14 mouse cellular contexts compared by ENCODE assay signal in genomic region chr17:13920771-13921170, GRCm38 (mm10). TPM values are rescaled to one million over a fixed set of nuclear protein-coding genes. Genes with fewer than 3 reads are reported as not detected.
A peak's percentile ranks its signal among the peaks of the same experiment; 100 is the strongest.
DNase-seq lines count a peak whose midpoint lies in the region; ATAC-seq and TF ChIP-seq lines count a peak whose summit lies in the region.
"Had no signal": no experiment of that assay in that cellular context is flagged by ENCODE, and none has a peak within 500 bp of the region (broad histone marks: within the 10 kb centered on the region; RNA-seq: fewer than 3 reads in every experiment).

No protein-coding gene starts in this region.

- TF ChIP-seq CTCF in kidney, postnatal 0 days (IDR thresholded peaks at IDR 0.05; ENCODE audit: low read depth): no peak
- no peak for TF ChIP-seq CTCF in left cerebral cortex, adult 2 months (IDR thresholded peaks at IDR 0.05)

- peak; percentile 32 to 33 for DNase-seq in lung, adult 18-20 months
- no peak for DNase-seq in lung, postnatal 4 days
- peak; percentile 43 for DNase-seq in embryo, embryonic 11 days
- DNase-seq in kidney, postnatal 0 days (ENCODE audit: low spot score): peak; percentile 19
- peak; percentile 56 for DNase-seq in yolk sac, embryonic 10.5 days (ENCODE audit: low spot score)
- no peak for DNase-seq in left cerebral cortex, adult 2 months (ENCODE audit: extremely low spot score in 1 of 2, low spot score in 2 of 2)
- DNase-seq: forebrain, postnatal 0 days; spleen, adult 18-20 months had no signal

- no peaks in the 10 kb centered on the region; the same call in 1 of the 2 replicates for H3K4me1 ChIP-seq in kidney, postnatal 0 days (replicated peaks; ENCODE audit: insufficient read depth, low read length)
- H3K4me1 ChIP-seq in midbrain, embryonic 13.5 days (replicated peaks): no peaks in the 10 kb centered on the region

- no peaks in the 10 kb centered on the region for H3K36me3 ChIP-seq in kidney, postnatal 0 days (ENCODE audit: insufficient read depth, low read length)
- H3K36me3 ChIP-seq in midbrain, embryonic 13.5 days: no peaks in the 10 kb centered on the region
- H3K36me3 ChIP-seq: hindbrain, embryonic 13.5 days had no signal

- H3K27me3 ChIP-seq in kidney, postnatal 0 days (ENCODE audit: insufficient read depth, low read length): no peaks in the 10 kb centered on the region
- H3K27me3 ChIP-seq in midbrain, embryonic 13.5 days: no peaks in the 10 kb centered on the region
- H3K27me3 ChIP-seq: hindbrain, embryonic 13.5 days had no signal

- no peak overlapping the region for H3K4me3 ChIP-seq in kidney, postnatal 0 days (replicated peaks; ENCODE audit: low read depth, low read length)
- H3K4me3 ChIP-seq in midbrain, embryonic 13.5 days (replicated peaks): no peak overlapping the region
- H3K4me3 ChIP-seq in left cerebral cortex, adult 2 months: no peak overlapping the region
- H3K4me3 ChIP-seq: hindbrain, embryonic 13.5 days; layer of hippocampus, adult 2 months had no signal

- H3K9ac ChIP-seq in kidney, postnatal 0 days (ENCODE audit: low read depth, low read length): no peak overlapping the region
- no peak overlapping the region for H3K9ac ChIP-seq in midbrain, embryonic 13.5 days (replicated peaks)
- H3K9ac ChIP-seq: forebrain, postnatal 0 days; hindbrain, embryonic 13.5 days had no signal

- 56% methylated on average over 2 of the region's 2 CpGs for WGBS in kidney, postnatal 0 days
- 77% methylated on average over 2 of the region's 2 CpGs for WGBS in midbrain, embryonic 13.5 days

- H3K27ac ChIP-seq in kidney, postnatal 0 days: peak overlapping the region; percentile 42; the same call in 1 of the 2 replicates
- no peak overlapping the region for H3K27ac ChIP-seq in midbrain, embryonic 13.5 days
- H3K27ac ChIP-seq in left cerebral cortex, adult 2 months: no peak overlapping the region
- H3K27ac ChIP-seq: hindbrain, embryonic 13.5 days; layer of hippocampus, adult 2 months had no signal

- ATAC-seq in kidney, postnatal 0 days (replicated peaks; ENCODE audit: low FRiP score, low read depth): 0 out of 2 replicates have a peak, but pooled peaks have one; percentile 18
- no peak for ATAC-seq in midbrain, embryonic 13.5 days
- ATAC-seq: forebrain, postnatal 0 days had no signal

- no peaks in the 10 kb centered on the region for H3K9me3 ChIP-seq in kidney, postnatal 0 days (replicated peaks; ENCODE audit: low read length)
- no peaks in the 10 kb centered on the region for H3K9me3 ChIP-seq in midbrain, embryonic 13.5 days
- H3K9me3 ChIP-seq: hindbrain, embryonic 13.5 days had no signal

- intact Hi-C loops in left cerebral cortex, adult 2 months (cut with DNase I): no loop called here

- H3K4me2 ChIP-seq in kidney, postnatal 0 days (ENCODE audit: low read length): no peak overlapping the region
- H3K4me2 ChIP-seq in midbrain, embryonic 13.5 days (replicated peaks): no peak overlapping the region
- H3K4me2 ChIP-seq: hindbrain, embryonic 13.5 days had no signal

RNA-seq across cellular contexts. Expression of gene Gm7168, which starts 27.4 kb away (rescaled TPM):
- not detected in 2 replicates for polyA plus RNA-seq in kidney, postnatal 0 days (2015; fragmentation: Nextera tagmentation; extraction: Ambion mirVana)
- not detected in 2 replicates for polyA plus RNA-seq in midbrain, embryonic 13.5 days (2015; fragmentation: Nextera tagmentation; extraction: Ambion mirVana)
- not detected for total RNA-seq in left cerebral cortex, adult 2 months (2021)
- total RNA-seq: forebrain, postnatal 0 days; heart, adult 8-10 months; megakaryocyte, adult 5-6 weeks had no signal
- polyA plus RNA-seq: forebrain, postnatal 0 days; hindbrain, embryonic 13.5 days; limb, embryonic 11.5 days had no signal

Comparison
In these comparisons a context has a peak if more than half of its experiments do, and no peak if none do; other contexts are left out.
1. DNase-seq: peak in lung, adult 18-20 months (2 of 2), embryo, embryonic 11 days (single experiment), kidney, postnatal 0 days (single experiment) and yolk sac, embryonic 10.5 days (single experiment); none in lung, postnatal 4 days (0 of 2) and left cerebral cortex, adult 2 months (0 of 2).